Mouse (Mus musculus) lung, embryonic 14.5 days (tissue): Measurements from ENCODE around the gene B3gnt4. TPM values are rescaled to one million over a fixed set of nuclear protein-coding genes. Genes with fewer than 3 reads are reported as not detected.

Experiments
- ATAC-seq: fragments of 200-750 bp; cut with Nextera tagmentation; 2 replicates; pipeline ENCODE4 v1.8.0; 2017; ENCODE audit warnings: mild to moderate bottlenecking, moderate TSS enrichment, moderate library complexity; ENCODE audit not compliant: insufficient read depth
- DNase-seq: peaks from one replicate; pipeline ENCODE4 v3.0.0-alpha.2; 2015
- H3K27ac ChIP-seq: fragments of 300-500 bp; sonication (generic); 2 replicates; pipeline ENCODE4 v1.5.1; 2014; ENCODE audit warnings: low read depth, mild to moderate bottlenecking, moderate library complexity
- H3K27me3 ChIP-seq: fragments of 300-500 bp; sonication (generic); 2 replicates; pipeline ENCODE4 v1.6.1; 2014; ENCODE audit warnings: low read length, control low read depth; ENCODE audit not compliant: insufficient read depth
- H3K36me3 ChIP-seq: fragments of 300-500 bp; sonication (generic); 2 replicates; pipeline ENCODE4 v1.6.1; 2014; ENCODE audit warnings: control low read depth; ENCODE audit not compliant: insufficient read depth
- H3K4me1 ChIP-seq: fragments of 300-500 bp; sonication (generic); 2 replicates; pipeline ENCODE4 v1.6.1; 2014; ENCODE audit warnings: antibody characterized with exemption, control low read depth; ENCODE audit not compliant: insufficient read depth
- H3K4me2 ChIP-seq: fragments of 300-500 bp; sonication (generic); 2 replicates; pipeline ENCODE4 v1.6.1; 2014; ENCODE audit warnings: mild to moderate bottlenecking
- H3K4me3 ChIP-seq: fragments of 300-500 bp; sonication (generic); 2 replicates; pipeline ENCODE4 v1.5.1; 2014; ENCODE audit warnings: low read depth, low read length
- H3K9ac ChIP-seq: fragments of 300-500 bp; sonication (generic); 2 replicates; pipeline ENCODE4 v1.6.1; 2014
- H3K9me3 ChIP-seq: fragments of 300-500 bp; sonication (generic); 2 replicates; pipeline ENCODE4 v1.6.1; 2016; ENCODE audit warnings: low read depth, low read length, control low read depth
- CTCF ChIP-seq: IDR thresholded peaks from 2 replicates; pipeline ENCODE4 v1.5.1; 2016; ENCODE audit warnings: antibody characterized with exemption, low read depth
- WGBS: fragments of 180-500 bp; shearing (Covaris S2); extraction: QIAGEN DNeasy Blood & Tissue Kit; methylation state at CpG from one replicate; pipeline ENCODE4 v1.1.7; 2014; 5-methylcytosine and 5-hydroxymethylcytosine counted together
- microRNA-seq: library from miRNA; unstranded; fragments of <30 nt; microRNA quantifications from one replicate; pipeline ENCODE4, GENCODE M21; 2016; ENCODE audit warnings: borderline number of aligned reads
- polyA plus RNA-seq: library from polyadenylated mRNA; unstranded; fragments of >200 nt; fragmentation: Nextera tagmentation; extraction: Ambion mirVana; gene quantifications from 2 replicates; pipeline ENCODE4 v1.2.1, GENCODE M21; 2014

B3gnt4 gene
- polyA plus RNA-seq, 1 experiment from 2014 or later = 0.39 TPM

DNA sequence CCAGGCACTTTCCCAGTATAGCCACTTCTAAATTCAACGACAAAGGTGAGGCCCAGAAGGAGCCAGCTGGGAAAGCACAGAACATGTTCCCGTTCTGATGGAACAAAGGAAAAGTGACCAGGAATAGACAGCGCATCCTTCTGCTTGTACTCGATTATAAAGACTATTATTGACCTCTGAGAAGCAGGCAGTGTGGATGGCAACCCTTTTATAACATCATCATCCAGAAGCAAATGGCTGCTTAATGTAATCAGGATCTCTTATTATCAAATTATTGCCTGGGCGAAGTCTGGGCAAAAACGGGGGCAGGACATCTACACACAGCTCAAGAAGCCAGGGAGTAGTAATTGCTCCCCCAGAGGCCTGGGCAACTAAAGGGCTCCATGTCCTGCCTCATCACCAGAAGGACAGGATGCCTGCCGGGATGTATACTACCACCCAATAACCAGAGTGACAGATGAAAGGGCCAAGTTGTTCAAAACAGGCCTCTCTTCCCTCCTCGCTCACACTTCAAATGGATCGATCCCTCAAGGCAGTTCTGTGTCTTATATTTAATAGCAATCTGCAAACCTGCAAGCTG lies 15.7 kb downstream of the B3gnt4 start:
- H3K9me3 ChIP-seq = no peaks in the 10 kb centered on the region
- H3K27ac ChIP-seq = no peak overlapping the region
- TF ChIP-seq CTCF = no peak
- 88% methylated on average over 9 of the region's 9 CpGs for WGBS
- ATAC-seq = no peak
- no peak overlapping the region for H3K9ac ChIP-seq
- H3K4me3 ChIP-seq = no peak overlapping the region
- H3K36me3 ChIP-seq = peaks cover 28% of the 10 kb centered on the region; the same call in 1 of the 2 replicates
- no peaks in the 10 kb centered on the region for H3K27me3 ChIP-seq
- DNase-seq = no peak
- H3K4me2 ChIP-seq = no peak overlapping the region
- H3K4me1 ChIP-seq = peaks cover 8% of the 10 kb centered on the region; the same call in 1 of the 2 replicates

DNA sequence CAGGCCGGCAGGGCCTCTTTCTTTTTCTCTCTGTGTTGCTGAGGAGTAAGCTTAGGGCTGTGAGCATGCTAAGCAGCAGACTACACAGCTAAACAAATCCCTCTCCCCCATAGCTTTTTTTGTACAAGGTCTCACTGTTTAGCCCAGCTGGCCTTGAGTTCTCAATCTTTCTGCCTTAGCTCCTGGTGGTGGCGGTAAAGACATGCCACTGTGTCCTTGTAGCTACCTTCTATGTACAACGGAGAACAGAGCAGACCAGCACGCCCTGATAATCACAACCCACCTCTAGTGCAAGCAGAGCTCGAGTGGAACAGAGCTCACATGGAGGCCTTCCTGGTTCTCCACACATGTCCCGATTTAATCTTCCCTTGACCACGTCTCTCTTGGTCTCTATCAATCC lies 18.4 kb downstream of the B3gnt4 start:
- Histone ChIP-seq H3K27me3 (no peaks in the 10 kb centered on the region), H3K27ac (no peak overlapping the region), H3K9ac (no peak overlapping the region), H3K9me3 (no peaks in the 10 kb centered on the region), H3K4me2 (no peak overlapping the region), H3K36me3 (peaks cover 54% of the 10 kb centered on the region), H3K4me3 (no peak overlapping the region), H3K4me1 (0 out of 2 replicates have a peak, but pooled peaks cover 4% of the 10 kb centered on the region)
- ATAC-seq = no peak
- DNase-seq = no peak
- TF ChIP-seq CTCF = no peak
- 65% methylated on average over 7 of the region's 7 CpGs for WGBS

DNA sequence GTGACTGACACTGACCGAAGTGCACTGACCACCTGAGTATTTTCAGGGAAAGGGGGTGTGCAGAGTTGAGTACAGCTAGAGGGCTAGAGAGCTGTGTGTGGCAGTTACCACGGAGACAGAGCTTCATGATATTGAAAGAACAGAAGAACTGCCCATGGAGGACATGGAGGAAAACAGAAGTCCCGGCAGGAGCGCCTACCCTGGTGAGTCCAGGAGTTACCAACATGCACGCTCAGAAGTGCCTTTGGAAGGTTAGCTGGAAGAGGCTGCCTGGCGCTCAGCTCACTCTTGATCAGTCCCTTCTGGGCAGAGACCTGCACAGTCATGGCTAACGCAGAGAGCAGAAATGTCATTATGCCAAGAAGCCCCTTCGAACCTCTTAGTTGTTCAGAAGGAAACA lies 19.8 kb downstream of the B3gnt4 start:
- no peaks in the 10 kb centered on the region for H3K27me3 ChIP-seq
- H3K4me2 ChIP-seq = no peak overlapping the region
- no peak overlapping the region for H3K4me3 ChIP-seq
- no peak for DNase-seq
- TF ChIP-seq CTCF = no peak
- 85% methylated on average over 8 of the region's 8 CpGs for WGBS
- H3K27ac ChIP-seq = no peak overlapping the region
- no peak for ATAC-seq
- H3K36me3 ChIP-seq = peaks cover 64% of the 10 kb centered on the region
- H3K9me3 ChIP-seq = no peaks in the 10 kb centered on the region
- H3K4me1 ChIP-seq = no peaks in the 10 kb centered on the region
- no peak overlapping the region for H3K9ac ChIP-seq

DNA sequence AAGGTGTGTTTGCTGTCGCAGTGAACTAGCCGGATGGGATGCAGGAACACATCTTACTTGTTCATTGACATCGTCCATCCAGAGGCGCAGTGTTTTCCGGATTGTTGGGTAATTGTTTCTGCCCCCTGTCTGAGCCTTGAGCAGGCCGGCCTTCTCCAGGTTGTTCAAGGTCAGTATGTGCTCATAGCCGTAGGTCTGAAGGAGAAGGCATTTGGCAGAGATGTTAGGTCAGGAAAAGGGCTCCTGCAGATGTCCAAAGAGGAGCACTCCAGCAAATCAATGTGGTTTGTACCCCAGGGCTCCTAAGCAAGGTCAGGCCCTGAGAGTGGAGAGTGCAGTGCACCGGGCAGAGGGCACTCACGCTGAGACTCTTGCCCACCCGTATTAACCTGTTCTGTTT lies 23.5 kb downstream of the B3gnt4 start:
- no peak for DNase-seq
- no peak overlapping the region for H3K4me2 ChIP-seq
- no peak overlapping the region for H3K9ac ChIP-seq
- H3K27ac ChIP-seq = no peak overlapping the region
- no peaks in the 10 kb centered on the region for H3K9me3 ChIP-seq
- no peak for TF ChIP-seq CTCF
- H3K4me3 ChIP-seq = no peak overlapping the region
- H3K36me3 ChIP-seq = peaks cover 70% of the 10 kb centered on the region
- no peaks in the 10 kb centered on the region for H3K27me3 ChIP-seq
- WGBS = 92% methylated on average over 10 of the region's 10 CpGs
- no peak for ATAC-seq
- no peaks in the 10 kb centered on the region for H3K4me1 ChIP-seq

DNA sequence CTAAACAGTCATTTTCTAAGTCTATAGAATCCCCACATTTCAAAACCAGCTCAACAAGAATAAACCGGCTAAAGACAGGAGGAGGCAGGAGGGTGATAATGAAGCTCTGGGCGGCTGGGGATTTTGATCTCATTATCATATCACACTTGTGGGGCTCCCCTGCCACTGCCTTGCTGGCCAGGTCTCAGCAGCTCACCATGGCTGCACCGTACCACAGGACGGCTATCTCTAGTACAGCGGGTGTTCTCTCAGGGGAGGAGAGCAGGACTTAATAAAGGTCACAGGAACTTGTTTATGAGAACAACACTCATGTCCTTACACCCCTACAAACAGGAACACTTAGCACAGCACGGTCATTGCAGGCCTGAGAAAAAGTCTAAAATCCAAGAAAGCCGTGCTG lies 45.4 kb downstream of the B3gnt4 start:
- H3K4me1 ChIP-seq = no peaks in the 10 kb centered on the region
- H3K9me3 ChIP-seq = no peaks in the 10 kb centered on the region
- H3K4me2 ChIP-seq = no peak overlapping the region
- no peak overlapping the region for H3K4me3 ChIP-seq
- no peak overlapping the region for H3K9ac ChIP-seq
- DNase-seq (no peak), ATAC-seq (no peak)
- WGBS = 88% methylated on average over 7 of the region's 7 CpGs
- H3K27me3 ChIP-seq = no peaks in the 10 kb centered on the region
- peaks cover 46% of the 10 kb centered on the region for H3K36me3 ChIP-seq
- H3K27ac ChIP-seq = no peak overlapping the region
- TF ChIP-seq CTCF = no peak

DNA sequence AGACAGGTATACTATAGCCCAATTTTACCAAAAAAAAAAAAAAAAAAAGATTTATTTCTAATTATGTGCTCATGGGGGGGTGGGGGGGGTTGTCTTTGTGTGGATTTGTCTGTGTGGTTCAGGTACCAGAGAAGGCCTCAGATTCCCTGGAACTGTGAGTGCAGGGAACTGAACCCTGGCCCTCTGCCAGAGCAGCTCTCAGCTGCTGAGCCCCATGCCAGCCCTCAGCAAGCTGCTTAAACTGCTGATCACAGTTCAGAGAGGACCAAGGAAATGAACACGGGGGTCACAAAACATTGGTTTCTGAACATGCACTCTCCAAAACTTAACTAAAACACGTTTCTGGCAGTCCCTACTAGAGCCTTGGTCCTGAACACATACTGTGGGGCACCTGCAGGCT lies 46.2 kb downstream of the B3gnt4 start:
- H3K27me3 ChIP-seq = no peaks in the 10 kb centered on the region
- ATAC-seq (no peak), DNase-seq (peak; percentile 6)
- peaks cover 49% of the 10 kb centered on the region for H3K36me3 ChIP-seq
- no peak overlapping the region for H3K9ac ChIP-seq
- H3K27ac ChIP-seq = no peak overlapping the region
- no peak for TF ChIP-seq CTCF
- no peaks in the 10 kb centered on the region for H3K9me3 ChIP-seq
- no peak overlapping the region for H3K4me3 ChIP-seq
- H3K4me2 ChIP-seq = no peak overlapping the region
- WGBS = 72% methylated on average over 2 of the region's 2 CpGs
- no peaks in the 10 kb centered on the region for H3K4me1 ChIP-seq

DNA sequence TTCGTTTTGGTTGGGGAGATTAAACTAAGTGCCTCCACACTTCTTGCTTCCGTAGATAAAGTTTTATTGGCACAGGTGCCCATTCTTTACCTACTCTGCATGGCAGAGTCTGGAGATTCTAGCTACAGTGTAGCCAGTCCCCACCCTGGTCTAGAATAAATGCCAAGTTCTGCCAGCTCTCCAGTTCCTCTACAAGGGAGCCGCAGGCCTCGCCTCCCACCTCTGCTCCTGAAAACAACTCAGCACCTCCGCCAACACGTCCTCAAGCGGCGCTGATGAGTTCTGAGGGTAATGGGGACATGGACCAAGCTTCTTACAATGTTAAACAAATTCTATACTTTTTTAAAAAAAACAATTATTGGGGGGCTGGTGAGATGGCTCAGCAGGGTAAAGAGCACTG lies 49.3 kb downstream of the B3gnt4 start:
- H3K36me3 ChIP-seq = peaks cover 73% of the 10 kb centered on the region
- no peak overlapping the region for H3K4me2 ChIP-seq
- H3K9ac ChIP-seq = no peak overlapping the region
- no peaks in the 10 kb centered on the region for H3K27me3 ChIP-seq
- DNase-seq (no peak), ATAC-seq (no peak)
- no peaks in the 10 kb centered on the region for H3K9me3 ChIP-seq
- H3K4me3 ChIP-seq = no peak overlapping the region
- no peaks in the 10 kb centered on the region for H3K4me1 ChIP-seq
- no peak for TF ChIP-seq CTCF
- WGBS = 85% methylated on average over 8 of the region's 8 CpGs
- H3K27ac ChIP-seq = no peak overlapping the region

DNA sequence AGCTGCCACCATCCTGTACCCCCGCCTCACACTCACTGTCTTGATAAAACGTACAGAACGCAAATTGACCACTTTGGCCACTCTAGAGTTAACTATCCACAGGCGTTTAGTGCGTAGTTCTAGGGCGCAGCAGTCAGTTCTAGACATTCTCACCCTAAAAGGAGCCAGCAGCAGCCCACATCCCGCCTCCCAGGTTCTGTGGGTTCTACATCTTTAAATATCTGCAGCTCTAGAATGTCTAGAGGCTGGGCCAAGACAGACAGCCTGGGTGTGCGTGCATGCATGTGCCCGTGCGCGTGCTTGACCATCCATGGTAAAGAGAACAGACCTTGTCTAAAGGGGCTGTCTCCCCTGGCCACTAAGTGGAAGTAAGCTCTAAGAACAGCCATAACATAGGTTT lies 50.9 kb downstream of the B3gnt4 start:
- H3K36me3 ChIP-seq = peaks cover 80% of the 10 kb centered on the region
- no peaks in the 10 kb centered on the region for H3K9me3 ChIP-seq
- no peak overlapping the region for H3K27ac ChIP-seq
- TF ChIP-seq CTCF = no peak
- 90% methylated on average over 11 of the region's 11 CpGs for WGBS
- ATAC-seq (no peak), DNase-seq (no peak)
- no peak overlapping the region for H3K4me3 ChIP-seq
- no peaks in the 10 kb centered on the region for H3K27me3 ChIP-seq
- H3K4me1 ChIP-seq = no peaks in the 10 kb centered on the region
- no peak overlapping the region for H3K4me2 ChIP-seq
- H3K9ac ChIP-seq = no peak overlapping the region

Small RNA genes lying within 50 kb of the gene (microRNA-seq; reads per million reads assigned to microRNA genes)
- gene Mir7647 = 2.6 reads per million, percentile 6 among the genes with 10 or more reads in this experiment

Other genes with a start within 250 kb of the B3gnt4 start
- 24.9 and 25.0 TPM in 2 replicates for gene Bcl7a, start 166.6 kb upstream of the B3gnt4 start, polyA plus RNA-seq
- gene Mlxip, start 115.7 kb upstream of the B3gnt4 start, polyA plus RNA-seq = 27.3 and 27.7 TPM in 2 replicates
- gene Lrrc43, start 21.2 kb upstream of the B3gnt4 start, polyA plus RNA-seq = not detected in 2 replicates
- not detected in 2 replicates for gene Il31, start 21.0 kb upstream of the B3gnt4 start, polyA plus RNA-seq
- gene Diablo, start 13.7 kb downstream of the B3gnt4 start, polyA plus RNA-seq = 108 and 110 TPM in 2 replicates
- 0.53 and 0.62 TPM in 2 replicates for gene Gm49027, start 15.0 kb downstream of the B3gnt4 start, polyA plus RNA-seq
- 27.8 and 28.2 TPM in 2 replicates for gene Vps33a, start 62.6 kb downstream of the B3gnt4 start, polyA plus RNA-seq
- gene Clip1, start 174.2 kb downstream of the B3gnt4 start, polyA plus RNA-seq = 33.8 and 33.9 TPM in 2 replicates
- 92.0 and 95.1 TPM in 2 replicates for gene Zcchc8, start 210.6 kb downstream of the B3gnt4 start, polyA plus RNA-seq
- 103 and 118 TPM in 2 replicates for gene Rsrc2, start 239.0 kb downstream of the B3gnt4 start, polyA plus RNA-seq
- 44.2 and 44.4 TPM in 2 replicates for gene Kntc1, start 239.3 kb downstream of the B3gnt4 start, polyA plus RNA-seq